Mouse (Mus musculus): ENCODE measurements at regions not wholly inside any gene's neighbourhood (a gene's known extent, or its start where the extent isn't known, plus 50 kb on each side); places are given as distances from the start of the nearest gene placed in this dataset.

- DNase-seq: no peak
These were observed 501.5 kb downstream of the Tusc1 start for GRCm38 (mm10) chr4:92833835-92834234.

GRCm38 (mm10) chr4:92831181-92831715 lies 504.1 kb downstream of the Tusc1 start:
- no peak for DNase-seq

- DNase-seq: peak; percentile 93
These were observed 507.5 kb downstream of the Tusc1 start for GRCm38 (mm10) chr4:92827831-92828230.

GRCm38 (mm10) chr4:92827405-92827804 lies 507.9 kb downstream of the Tusc1 start:
- DNase-seq: no peak

- peak; percentile 81 for DNase-seq
These were observed 508.3 kb downstream of the Tusc1 start for GRCm38 (mm10) chr4:92826981-92827380.

GRCm38 (mm10) chr4:92788157-92788556 lies 547.2 kb downstream of the Tusc1 start:
- DNase-seq: no peak

- DNase-seq: peak; percentile 22
These were observed 557.2 kb downstream of the Tusc1 start for GRCm38 (mm10) chr4:92778076-92778475.

GRCm38 (mm10) chr4:92748070-92748469 lies 556.5 kb upstream of the Gm12666 start:
- no peak for DNase-seq

GRCm38 (mm10) chr4:92746233-92746632 lies 554.7 kb upstream of the Gm12666 start:
- DNase-seq: peak; percentile 41

- DNase-seq: no peak
These were observed 511.2 kb upstream of the Gm12666 start for GRCm38 (mm10) chr4:92702755-92703154.
